In the genomic region with DNA sequence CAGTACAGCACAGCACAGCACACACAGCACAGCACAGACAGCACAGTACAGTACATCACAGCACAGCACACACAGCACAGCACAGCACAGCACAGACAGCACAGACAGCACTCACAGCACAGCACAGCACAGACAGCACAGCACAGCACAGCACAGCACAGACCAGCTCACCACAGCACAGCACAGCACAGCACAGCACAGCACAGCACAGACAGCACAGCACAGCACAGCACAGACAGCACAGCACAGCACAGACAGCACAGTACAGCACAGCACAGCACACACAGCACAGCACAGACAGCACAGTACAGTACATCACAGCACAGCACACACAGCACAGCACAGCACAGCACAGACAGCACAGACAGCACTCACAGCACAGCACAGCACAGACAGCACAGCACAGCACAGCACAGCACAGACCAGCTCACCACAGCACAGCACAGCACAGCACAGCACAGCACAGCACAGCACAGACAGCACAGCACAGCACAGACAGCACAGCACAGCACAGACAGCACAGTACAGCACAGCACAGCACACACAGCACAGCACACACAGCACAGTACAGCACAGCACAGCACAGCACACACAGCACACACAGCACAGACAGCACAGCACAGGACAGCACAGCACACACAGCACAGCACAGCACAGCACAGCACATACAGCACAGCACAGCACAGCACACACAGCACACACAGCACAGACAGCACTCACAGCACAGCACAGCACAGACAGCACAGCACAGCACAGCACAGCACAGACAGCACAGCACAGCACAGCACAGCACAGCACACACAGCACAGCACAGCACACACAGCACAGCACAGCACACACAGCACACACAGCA, we compare ENCODE assay signal across 7 mouse cellular contexts. TPM values are rescaled to one million over a fixed set of nuclear protein-coding genes. Genes with fewer than 3 reads are reported as not detected.
DNase-seq lines count a peak whose midpoint lies in the region; ATAC-seq lines count a peak whose summit lies in the region.
"Not testable (repeated sequence)": the region's sequence is repeated elsewhere in the genome, so short reads cannot be mapped to it uniquely, and the experiment has no call there.

No protein-coding gene starts in this region.

- DNase-seq in forebrain, embryonic 11.5 days (ENCODE audit: low spot score); intestine, embryonic 14.5 days (ENCODE audit: low spot score): not testable (repeated sequence)

- not testable (repeated sequence) for H3K27ac ChIP-seq in forebrain, embryonic 11.5 days (ENCODE audit: low read depth, low read length); heart, embryonic 16.5 days (ENCODE audit: low read length); intestine, embryonic 14.5 days (ENCODE audit: low read depth); liver, embryonic 12.5 days

- not testable (repeated sequence) for H3K27me3 ChIP-seq in forebrain, embryonic 11.5 days (ENCODE audit: control insufficient read depth, insufficient read depth, low read length); heart, embryonic 16.5 days (ENCODE audit: control insufficient read depth, insufficient read depth, low read length); intestine, embryonic 14.5 days (replicated peaks; ENCODE audit: control insufficient read depth, insufficient read depth, low read length); liver, embryonic 12.5 days (replicated peaks)

- peak; percentile 82 for ATAC-seq in cerebellum, adult (ENCODE audit: insufficient number of reproducible peaks, low FRiP score, low TSS enrichment)
- ATAC-seq in forebrain, embryonic 11.5 days (replicated peaks; ENCODE audit: low FRiP score) = peak; percentile 63; the same call in 1 of the 2 replicates
- ATAC-seq in heart, embryonic 16.5 days (replicated peaks; ENCODE audit: extremely low read depth, insufficient read depth, low FRiP score) = peak; percentile 32; the same call in 1 of the 2 replicates
- peak; percentile 53; the same call in 1 of the 2 replicates for ATAC-seq in intestine, embryonic 14.5 days (replicated peaks; ENCODE audit: low FRiP score, low TSS enrichment, low read depth)
- peak; percentile 35; the same call in 1 of the 2 replicates for ATAC-seq in liver, embryonic 12.5 days
- ATAC-seq in megakaryocyte progenitor cell, adult 5-6 weeks (replicated peaks; ENCODE audit: poor library complexity) = peak; percentile 58; the same call in 1 of the 2 replicates
- peak; percentile 78 for ATAC-seq in monocyte, adult 5-6 weeks (replicated peaks; ENCODE audit: insufficient number of reproducible peaks, low FRiP score, low TSS enrichment, poor library complexity, severe bottlenecking)

- H3K36me3 ChIP-seq in forebrain, embryonic 11.5 days (ENCODE audit: control insufficient read depth, insufficient read depth, low read length); heart, embryonic 16.5 days (ENCODE audit: control insufficient read depth, insufficient read depth); intestine, embryonic 14.5 days (ENCODE audit: control insufficient read depth, insufficient read depth, low read length); liver, embryonic 12.5 days: not testable (repeated sequence)

- not testable (repeated sequence) for H3K4me2 ChIP-seq in forebrain, embryonic 11.5 days (ENCODE audit: low read depth, low read length, severe bottlenecking); heart, embryonic 16.5 days (ENCODE audit: low read depth, low read length); intestine, embryonic 14.5 days (ENCODE audit: low read length); liver, embryonic 12.5 days

- not testable (repeated sequence) for H3K9me3 ChIP-seq in forebrain, embryonic 11.5 days (ENCODE audit: control insufficient read depth, low read length); heart, embryonic 16.5 days (replicated peaks; ENCODE audit: control insufficient read depth, low read length); intestine, embryonic 14.5 days (ENCODE audit: control insufficient read depth, low read length); liver, embryonic 12.5 days (replicated peaks)

- H3K4me1 ChIP-seq in forebrain, embryonic 11.5 days (replicated peaks; ENCODE audit: control insufficient read depth, insufficient read depth, low read length); heart, embryonic 16.5 days (ENCODE audit: control insufficient read depth, insufficient read depth, low read length); intestine, embryonic 14.5 days (replicated peaks; ENCODE audit: control insufficient read depth, insufficient read depth, low read length); liver, embryonic 12.5 days: not testable (repeated sequence)

- not testable (repeated sequence) for H3K4me3 ChIP-seq in forebrain, embryonic 11.5 days (ENCODE audit: low read depth, low read length); heart, embryonic 16.5 days (ENCODE audit: low read length); intestine, embryonic 14.5 days (ENCODE audit: low read depth, low read length); liver, embryonic 12.5 days

- not testable (repeated sequence) for H3K9ac ChIP-seq in forebrain, embryonic 11.5 days (ENCODE audit: low read length); heart, embryonic 16.5 days (ENCODE audit: low read length); intestine, embryonic 14.5 days (ENCODE audit: low read length); liver, embryonic 12.5 days

RNA-seq across cellular contexts. Expression of gene Zfp825, which starts 35.0 kb away (rescaled TPM):
- polyA plus RNA-seq in forebrain, embryonic 11.5 days (2014; fragmentation: Nextera tagmentation; extraction: Ambion mirVana) = 20.4 and 24.6 TPM in 2 replicates
- polyA plus RNA-seq in heart, embryonic 16.5 days (2015; fragmentation: Nextera tagmentation; extraction: Ambion mirVana) = 15.0 and 18.3 TPM in 2 replicates
- 16.1 and 20.3 TPM in 2 replicates for polyA plus RNA-seq in intestine, embryonic 14.5 days (2014; fragmentation: Nextera tagmentation; extraction: Ambion mirVana)
- 10.9 TPM in 2 replicates for polyA plus RNA-seq in liver, embryonic 12.5 days (2016; fragmentation: Nextera tagmentation; extraction: Ambion mirVana)
- 20.5 and 23.0 TPM in 2 replicates for total RNA-seq in megakaryocyte progenitor cell, adult 5-6 weeks (2015)
- total RNA-seq in megakaryocyte progenitor cell, adult 5-6 weeks (2017) = 7.1 and 8.2 TPM in 2 replicates
- total RNA-seq in monocyte, adult 5-6 weeks (2017) = 6.8 to 14.9 TPM (median 14.5 TPM) in 3 replicates

Comparison
In these comparisons a context has a peak if more than half of its experiments do, and no peak if none do; other contexts are left out.
1. ATAC-seq: peak in every context shown above with its lines; median percentile 82 in cerebellum, adult; 78 in monocyte, adult 5-6 weeks; 63 in forebrain, embryonic 11.5 days; 58 in megakaryocyte progenitor cell, adult 5-6 weeks; 53 in intestine, embryonic 14.5 days; 35 in liver, embryonic 12.5 days; 32 in heart, embryonic 16.5 days.